Mouse (Mus musculus) testis, adult 10 weeks (tissue): Measurements from ENCODE around the gene Tmem269. TPM values are rescaled to one million over a fixed set of nuclear protein-coding genes. Genes with fewer than 3 reads are reported as not detected.

Source experiments
- polyA plus RNA-seq: library from polyadenylated mRNA; stranded (reverse); fragments of 350-450 nt; fragmentation: Illumina TruSeq; extraction: RNeasy Lipid Tissue Mini Kit (QIAGEN cat#74804); gene quantifications from one replicate; pipeline ENCODE4 v1.2.3, GENCODE M21; 2014; ENCODE audit warnings: low read depth, low replicate concordance

Tmem269 gene
- polyA plus RNA-seq = 68.7 TPM

GRCm38 (mm10) chr4:119218169-119218568 is at the start of gene Tmem269:
TSS of gene Tmem269 (minus strand) at chr4:119218217.

GRCm38 (mm10) chr4:119255351-119255750 is 37.3 kb upstream of the Tmem269 start, which contains the start of gene Cldn19:
TSS of gene Cldn19 (plus strand) at chr4:119255414.

GRCm38 (mm10) chr4:119232410-119233255 is 14.6 kb upstream of the Tmem269 start, which contains the start of the genes AU022252 and P3h1:
TSS of gene AU022252 (minus strand) at chr4:119232712.
TSS of gene P3h1 (plus strand) at chr4:119232915.

GRCm38 (mm10) chr4:119194909-119195581 is 23.0 kb downstream of the Tmem269 start, which contains the start of gene Svbp:
TSS of gene Svbp (plus strand) at chr4:119195306.

GRCm38 (mm10) chr4:119189864-119190263 is 28.2 kb downstream of the Tmem269 start, which contains the start of gene Ermap:
TSS of gene Ermap (minus strand) at chr4:119190011.

GRCm38 (mm10) chr4:119173851-119174453 is 44.1 kb downstream of the Tmem269 start, which contains the start of gene Zfp691:
TSS of gene Zfp691 (minus strand) at chr4:119174195.

Other genes starting within 250 kb of the Tmem269 start
- gene Slc2a1, start 109.5 kb downstream of the Tmem269 start, polyA plus RNA-seq = 0.55 TPM
- 1.5 TPM for gene Zfp691, start 44.0 kb downstream of the Tmem269 start, polyA plus RNA-seq
- gene Ermap, start 28.2 kb downstream of the Tmem269 start, polyA plus RNA-seq = 0.17 TPM
- gene Svbp, start 22.9 kb downstream of the Tmem269 start, polyA plus RNA-seq = 85.6 TPM
- 4.4 TPM for gene AU022252, start 14.5 kb upstream of the Tmem269 start, polyA plus RNA-seq
- 14.1 TPM for gene P3h1, start 14.7 kb upstream of the Tmem269 start, polyA plus RNA-seq
- gene Cldn19, start 37.2 kb upstream of the Tmem269 start, polyA plus RNA-seq = not detected
- gene Ybx1, start 76.4 kb upstream of the Tmem269 start, polyA plus RNA-seq = 1,013 TPM
- gene Ppih, start 102.3 kb upstream of the Tmem269 start, polyA plus RNA-seq = 64.0 TPM
- gene Ccdc30, start 197.3 kb upstream of the Tmem269 start, polyA plus RNA-seq = 1,643 TPM
- gene Ppcs, start 204.2 kb upstream of the Tmem269 start, polyA plus RNA-seq = 9.5 TPM
- 81.5 TPM for gene Zmynd12, start 204.6 kb upstream of the Tmem269 start, polyA plus RNA-seq